Mouse (Mus musculus): ENCODE measurements around the gene Methig1. TPM values are rescaled to one million over a fixed set of nuclear protein-coding genes. Genes with fewer than 3 reads are reported as not detected.
"Not testable (repeated sequence)": the region's sequence is repeated elsewhere in the genome, so short reads cannot be mapped to it uniquely, and the experiment has no call there.

Gene Methig1
- polyA plus RNA-seq, 1 experiment: not detected

DNA sequence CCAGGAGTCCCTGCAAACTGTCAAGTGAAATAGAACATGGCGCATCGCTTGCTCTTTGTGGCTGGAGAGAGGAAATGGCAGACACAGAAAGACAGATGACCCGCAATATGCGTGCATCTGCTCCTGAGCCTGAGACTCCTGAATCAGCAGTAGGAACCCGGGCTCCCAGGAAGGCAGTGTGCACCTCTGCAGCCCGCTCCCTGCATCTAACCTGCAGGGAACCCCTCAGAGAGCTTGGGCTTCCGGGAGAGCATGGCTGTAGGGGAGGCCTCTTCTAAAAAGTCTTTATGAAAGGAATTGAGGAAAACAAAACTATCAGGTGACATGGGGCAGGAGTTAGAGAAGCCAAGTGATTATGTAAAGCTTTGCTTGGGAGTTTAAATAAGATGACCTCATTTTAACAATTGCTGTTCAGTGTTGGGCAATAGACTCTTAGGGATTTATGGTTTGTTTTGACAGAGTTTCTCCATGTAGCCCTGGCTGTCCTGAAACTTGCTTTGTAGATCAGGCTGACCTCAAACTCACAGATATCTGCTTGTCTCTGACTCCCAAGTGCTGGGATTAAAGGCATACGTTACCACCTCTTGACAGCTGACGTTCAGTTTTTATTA lies 32.5 kb upstream of the Methig1 start:
- H3K27ac ChIP-seq (ENCODE audit: insufficient read depth, low read length): no peak overlapping the region
- TF ChIP-seq CTCF (IDR thresholded peaks at IDR 0.05; ENCODE audit: borderline replicate concordance, insufficient read depth, low read length) (no peak), POLR2A (IDR thresholded peaks at IDR 0.05; ENCODE audit: low read depth, low read length) (no peak)
- no peaks in the 10 kb centered on the region for H3K4me1 ChIP-seq (ENCODE audit: control insufficient read depth, insufficient read depth, low read length)
- H3K4me3 ChIP-seq (ENCODE audit: insufficient read depth, low read length): no peak overlapping the region

DNA sequence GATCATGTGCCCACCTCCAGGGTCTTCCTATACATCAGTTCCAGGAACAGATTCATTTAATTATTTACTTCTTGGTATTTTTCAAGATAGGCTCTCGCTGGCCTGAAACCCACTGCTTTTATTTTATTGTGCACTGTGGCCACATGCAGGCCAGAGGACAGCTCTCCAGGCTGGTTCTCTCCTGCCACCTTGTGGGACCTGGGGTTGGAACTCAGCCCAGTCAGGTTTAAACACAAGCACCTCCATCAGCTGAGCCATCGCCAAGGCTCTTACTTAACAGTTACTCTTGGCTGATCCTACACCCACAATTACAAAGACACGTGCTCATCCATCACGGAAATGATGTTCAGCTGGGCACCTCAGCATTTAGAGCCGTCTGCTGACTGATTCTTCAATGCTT lies 31.8 kb upstream of the Methig1 start:
- H3K4me1 ChIP-seq (ENCODE audit: control insufficient read depth, insufficient read depth, low read length): no peaks in the 10 kb centered on the region
- H3K4me3 ChIP-seq (ENCODE audit: insufficient read depth, low read length): no peak overlapping the region
- no peak for TF ChIP-seq POLR2A (IDR thresholded peaks at IDR 0.05; ENCODE audit: low read depth, low read length)
- TF ChIP-seq CTCF (IDR thresholded peaks at IDR 0.05; ENCODE audit: borderline replicate concordance, insufficient read depth, low read length): no peak
- H3K27ac ChIP-seq (ENCODE audit: insufficient read depth, low read length): no peak overlapping the region

DNA sequence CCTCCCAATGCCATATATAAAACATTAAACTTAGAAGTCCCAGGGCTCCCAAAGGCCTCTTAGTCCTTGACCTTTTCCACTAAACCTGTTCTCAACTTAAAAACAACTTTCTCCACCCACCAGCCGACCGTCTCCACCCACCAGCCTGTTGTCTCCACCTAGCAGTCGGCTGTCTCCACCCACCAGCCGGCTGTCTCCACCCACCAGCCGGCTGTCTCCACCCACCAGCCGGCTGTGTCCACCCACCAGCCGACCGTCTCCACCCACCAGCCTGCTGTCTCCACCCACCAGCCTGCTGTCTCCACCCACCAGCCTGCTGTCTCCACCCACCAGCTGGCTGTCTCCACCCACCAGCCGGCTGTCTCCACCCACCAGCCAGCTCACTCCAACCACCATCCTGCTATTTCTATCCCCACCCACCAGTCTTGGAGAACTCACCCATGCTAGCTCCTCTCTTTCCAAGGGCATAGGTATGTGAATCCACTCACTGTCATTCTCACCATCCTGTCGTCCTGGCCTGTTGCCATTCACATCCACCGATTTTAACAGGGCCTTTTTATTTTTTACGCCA lies 28.8 kb upstream of the Methig1 start:
- Histone ChIP-seq H3K27ac (ENCODE audit: insufficient read depth, low read length) (no peak overlapping the region), H3K4me1 (ENCODE audit: control insufficient read depth, insufficient read depth, low read length) (no peaks in the 10 kb centered on the region), H3K4me3 (ENCODE audit: insufficient read depth, low read length) (no peak overlapping the region)
- TF ChIP-seq POLR2A (IDR thresholded peaks at IDR 0.05; ENCODE audit: low read depth, low read length) (no peak), CTCF (IDR thresholded peaks at IDR 0.05; ENCODE audit: borderline replicate concordance, insufficient read depth, low read length) (no peak)

DNA sequence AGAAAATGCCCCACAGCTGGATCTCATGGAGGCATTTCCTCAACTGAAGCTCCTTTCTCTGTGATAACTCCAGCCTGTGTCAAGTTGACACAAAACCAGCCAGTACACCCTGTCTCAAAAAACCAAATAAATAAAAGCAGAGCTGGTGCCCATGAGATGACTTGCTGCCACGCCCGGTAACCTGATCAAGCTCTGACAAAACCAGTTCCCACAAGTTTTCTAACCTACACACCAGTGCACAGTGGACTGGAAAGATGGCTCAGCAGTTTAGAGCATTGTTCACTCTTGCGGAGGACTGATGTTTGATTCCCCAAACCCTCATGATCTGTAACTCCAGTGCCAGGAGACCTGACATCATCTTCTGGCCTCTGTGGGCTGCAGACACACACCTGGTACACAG lies 27.7 kb upstream of the Methig1 start:
- H3K27ac ChIP-seq (ENCODE audit: insufficient read depth, low read length): no peak overlapping the region
- H3K4me1 ChIP-seq (ENCODE audit: control insufficient read depth, insufficient read depth, low read length): no peaks in the 10 kb centered on the region
- no peak overlapping the region for H3K4me3 ChIP-seq (ENCODE audit: insufficient read depth, low read length)
- TF ChIP-seq CTCF (IDR thresholded peaks at IDR 0.05; ENCODE audit: borderline replicate concordance, insufficient read depth, low read length): no peak
- no peak for TF ChIP-seq POLR2A (IDR thresholded peaks at IDR 0.05; ENCODE audit: low read depth, low read length)

DNA sequence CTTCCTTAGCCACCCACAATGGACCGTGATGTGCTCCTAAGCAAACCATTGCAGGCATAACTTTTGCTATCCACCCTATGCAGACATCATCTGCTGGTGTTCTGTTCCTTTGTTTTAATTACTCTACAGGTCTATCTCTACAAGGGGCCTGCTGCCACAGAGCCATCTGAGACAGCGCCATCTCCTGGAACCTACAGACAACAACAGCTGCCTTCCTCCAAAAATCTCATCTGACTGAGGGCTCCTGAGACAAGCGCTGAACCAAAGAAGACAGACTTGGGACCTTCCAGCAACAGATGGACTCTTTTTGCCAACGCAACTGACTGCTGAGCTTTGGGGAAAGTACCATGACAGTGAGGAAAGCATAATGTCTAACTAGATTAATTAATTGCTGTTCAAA lies 24.9 kb upstream of the Methig1 start:
- not testable (repeated sequence) for H3K4me3 ChIP-seq (ENCODE audit: insufficient read depth, low read length); H3K4me1 ChIP-seq (ENCODE audit: control insufficient read depth, insufficient read depth, low read length); H3K27ac ChIP-seq (ENCODE audit: insufficient read depth, low read length)

DNA sequence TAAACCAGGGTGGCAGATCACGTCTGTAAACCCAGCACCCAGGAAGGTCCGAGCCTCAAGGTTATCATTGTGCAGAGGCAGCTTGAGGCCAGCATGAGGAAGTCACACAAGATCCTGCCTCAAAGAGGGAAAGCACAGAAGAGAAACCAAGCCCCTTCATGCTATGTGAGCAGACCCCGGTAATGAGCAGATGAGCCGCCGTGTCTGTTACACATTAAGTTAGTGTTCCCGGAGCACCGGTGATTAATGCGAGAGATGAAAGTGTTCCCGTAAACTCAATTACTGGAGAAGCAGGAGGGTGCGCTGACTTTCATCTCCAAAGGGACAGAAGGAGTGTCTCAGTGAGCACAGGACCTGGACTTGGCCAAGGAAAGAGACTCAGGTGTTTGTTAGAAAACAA lies 23.6 kb upstream of the Methig1 start:
- H3K27ac ChIP-seq (ENCODE audit: insufficient read depth, low read length); H3K4me1 ChIP-seq (ENCODE audit: control insufficient read depth, insufficient read depth, low read length); H3K4me3 ChIP-seq (ENCODE audit: insufficient read depth, low read length): not testable (repeated sequence)

DNA sequence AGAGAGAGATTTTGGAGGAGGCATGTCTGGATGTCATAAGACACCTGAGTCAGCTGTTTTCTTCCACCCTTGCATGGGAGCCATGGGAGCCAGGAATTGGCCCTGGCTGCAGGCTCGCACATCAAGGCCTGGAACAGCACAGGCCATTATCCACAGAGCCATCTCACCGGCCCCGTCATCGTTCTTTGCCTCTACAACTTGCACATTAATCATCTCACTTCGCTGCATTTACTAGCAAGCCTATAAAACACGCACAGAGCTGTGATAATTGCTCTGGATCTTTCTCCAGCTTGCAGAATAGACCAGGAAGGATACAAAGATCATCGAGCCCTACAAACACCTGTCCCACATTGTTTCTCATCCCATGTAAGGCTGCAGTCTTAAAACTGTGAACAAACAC lies 22.2 kb upstream of the Methig1 start:
- Histone ChIP-seq H3K4me3 (ENCODE audit: insufficient read depth, low read length) (no peak overlapping the region), H3K27ac (ENCODE audit: insufficient read depth, low read length) (no peak overlapping the region), H3K4me1 (ENCODE audit: control insufficient read depth, insufficient read depth, low read length) (no peaks in the 10 kb centered on the region)
- no peak for TF ChIP-seq POLR2A (IDR thresholded peaks at IDR 0.05; ENCODE audit: low read depth, low read length)
- TF ChIP-seq CTCF (IDR thresholded peaks at IDR 0.05; ENCODE audit: borderline replicate concordance, insufficient read depth, low read length): no peak

DNA sequence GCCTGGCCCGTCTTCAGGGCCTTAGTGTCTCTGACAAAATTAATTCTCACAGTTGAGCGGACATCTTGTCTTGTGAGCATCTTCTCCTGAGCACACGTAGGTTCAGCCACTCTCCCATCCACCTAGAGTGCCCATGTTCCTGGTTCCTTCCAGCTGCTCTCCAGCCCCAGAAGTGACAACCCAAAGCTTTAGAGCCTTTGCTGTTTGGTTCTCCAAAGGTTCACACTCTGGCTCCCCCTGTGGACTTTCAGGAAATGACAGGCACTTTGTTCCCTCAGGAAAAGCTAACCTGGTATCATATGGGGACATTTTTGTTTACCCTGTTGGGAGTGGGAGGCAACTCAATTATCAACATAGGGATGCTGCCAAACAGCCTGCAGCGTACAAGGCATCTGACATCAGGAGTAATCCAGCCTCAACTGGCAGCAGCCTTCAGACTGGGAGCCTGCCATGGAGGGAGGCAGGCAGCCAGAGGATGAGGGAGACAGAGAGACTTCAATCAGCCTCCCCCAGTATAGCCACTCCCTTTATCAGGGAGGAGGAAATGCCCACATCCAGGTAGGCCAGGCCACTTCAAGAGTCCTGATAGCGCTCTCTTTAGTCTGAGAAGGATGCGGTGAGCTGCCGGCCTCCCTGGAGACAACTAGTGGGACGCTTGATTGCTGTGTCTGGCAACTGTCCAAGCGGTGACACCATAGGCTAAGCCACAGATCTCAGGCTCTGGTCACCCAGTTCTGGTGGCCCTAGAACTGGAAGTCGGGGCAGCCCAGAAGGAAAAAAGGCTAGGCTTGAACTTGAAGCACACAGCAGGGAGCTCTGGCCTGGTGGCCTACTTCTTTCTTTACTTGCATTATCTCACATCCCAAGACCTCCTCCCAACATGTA lies 20.6 kb upstream of the Methig1 start:
- H3K4me3 ChIP-seq (ENCODE audit: insufficient read depth, low read length); H3K27ac ChIP-seq (ENCODE audit: insufficient read depth, low read length); H3K4me1 ChIP-seq (ENCODE audit: control insufficient read depth, insufficient read depth, low read length): not testable (repeated sequence)

DNA sequence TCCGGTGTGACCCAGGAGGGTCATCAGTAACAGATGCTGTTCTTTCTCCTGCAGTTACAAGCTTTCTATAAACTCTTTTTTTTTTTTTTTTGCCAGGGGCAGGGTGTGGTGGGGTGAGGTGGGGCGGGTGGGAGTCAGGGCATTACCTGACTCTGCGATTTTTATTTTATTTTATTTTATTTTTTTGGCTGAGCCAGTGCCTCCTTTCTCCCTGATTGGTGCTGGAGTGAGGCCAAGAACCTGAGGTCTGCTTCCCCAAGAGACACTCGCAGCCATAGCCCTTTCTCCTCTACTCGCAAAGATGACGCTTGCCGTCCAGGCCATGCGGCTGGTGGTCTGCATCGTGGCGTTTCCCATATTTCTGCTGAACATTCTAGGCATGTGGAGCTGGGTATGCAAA lies 18.3 kb upstream of the Methig1 start, which contains the start of gene Mettl7a3:
TSS of gene Mettl7a3 (plus strand) at position 301 of the 400 bp plus-strand sequence.
- TF ChIP-seq CTCF (IDR thresholded peaks at IDR 0.05; ENCODE audit: borderline replicate concordance, insufficient read depth, low read length): no peak
- no peak for TF ChIP-seq POLR2A (IDR thresholded peaks at IDR 0.05; ENCODE audit: low read depth, low read length)
- Histone ChIP-seq H3K4me3 (ENCODE audit: insufficient read depth, low read length) (no peak within 1 kb of the TSS), H3K27ac (ENCODE audit: insufficient read depth, low read length) (no peak within 1 kb of the TSS), H3K4me1 (ENCODE audit: control insufficient read depth, insufficient read depth, low read length) (no peaks in the 10 kb centered on the region)

DNA sequence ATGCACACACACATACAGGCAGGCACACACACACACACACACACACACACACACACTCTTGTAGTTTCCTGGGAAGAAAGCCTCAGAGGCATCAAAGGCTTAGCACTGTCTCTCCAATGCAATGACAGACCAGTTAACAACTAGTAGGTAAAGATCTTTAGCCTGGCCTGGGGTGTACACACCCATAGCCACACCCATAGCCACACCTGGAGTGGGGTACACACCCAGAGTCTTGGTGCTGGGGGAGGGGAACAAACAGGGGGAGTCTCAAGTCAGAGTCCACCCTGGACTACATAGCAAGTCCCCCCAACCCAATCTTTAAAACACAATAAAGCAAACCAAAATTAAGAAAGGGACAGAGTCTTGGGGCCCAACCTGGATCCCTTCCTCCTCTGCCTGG lies 15.6 kb upstream of the Methig1 start:
- H3K4me1 ChIP-seq (ENCODE audit: control insufficient read depth, insufficient read depth, low read length); H3K27ac ChIP-seq (ENCODE audit: insufficient read depth, low read length); H3K4me3 ChIP-seq (ENCODE audit: insufficient read depth, low read length): not testable (repeated sequence)

DNA sequence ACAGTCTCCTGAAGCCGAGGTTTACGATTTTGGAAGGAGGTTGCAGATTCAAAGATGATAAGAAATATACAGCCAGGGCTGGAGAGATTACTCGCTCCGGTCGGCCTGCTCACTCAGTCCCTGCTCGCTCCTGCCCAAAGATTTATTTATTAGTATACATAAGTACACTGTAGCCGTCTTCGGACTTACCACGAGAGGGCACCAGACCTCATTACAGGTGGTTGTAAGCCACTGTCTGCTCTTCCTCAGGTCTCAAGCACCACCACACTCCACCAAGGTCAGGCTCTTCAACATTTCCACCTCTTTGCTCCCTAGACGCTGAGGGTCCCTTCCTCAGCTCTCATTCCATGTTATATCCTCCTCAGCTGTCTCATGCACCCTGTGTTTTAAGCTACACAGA lies 15.1 kb upstream of the Methig1 start:
- H3K27ac ChIP-seq (ENCODE audit: insufficient read depth, low read length); H3K4me3 ChIP-seq (ENCODE audit: insufficient read depth, low read length); H3K4me1 ChIP-seq (ENCODE audit: control insufficient read depth, insufficient read depth, low read length): not testable (repeated sequence)

DNA sequence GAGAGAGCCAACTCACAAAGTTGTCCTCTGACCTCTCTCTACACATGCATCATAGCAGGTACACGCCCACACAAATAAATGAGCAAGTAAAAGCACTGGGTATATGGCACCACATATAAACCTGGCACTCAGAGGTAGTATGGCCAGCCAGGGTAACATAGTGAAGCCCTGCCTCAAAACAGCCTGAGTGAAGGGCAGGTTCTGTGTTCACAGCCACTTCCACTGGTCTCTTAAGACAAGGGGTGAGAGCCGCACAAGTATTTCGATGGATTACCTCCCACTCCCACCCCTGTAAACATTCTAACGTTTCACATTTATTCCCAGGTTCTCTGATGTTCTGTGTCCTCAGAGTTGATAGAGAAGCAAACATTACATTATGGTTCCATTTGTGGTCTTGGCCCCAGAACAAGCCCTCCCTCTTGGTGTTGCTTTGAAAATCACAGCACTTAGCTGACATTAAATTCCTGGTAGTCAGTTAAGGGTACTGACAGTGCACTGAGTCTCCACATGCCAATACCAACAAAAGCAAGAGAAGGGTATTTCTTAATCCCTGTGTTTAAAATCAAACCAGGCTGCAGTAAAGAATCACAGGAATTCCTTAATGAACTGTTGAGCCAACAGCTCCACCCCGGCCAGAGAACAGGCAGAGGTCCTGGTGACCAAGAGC lies 11.5 kb upstream of the Methig1 start:
- H3K4me3 ChIP-seq (ENCODE audit: insufficient read depth, low read length); H3K4me1 ChIP-seq (ENCODE audit: control insufficient read depth, insufficient read depth, low read length); H3K27ac ChIP-seq (ENCODE audit: insufficient read depth, low read length): not testable (repeated sequence)
